Mouse (Mus musculus): ENCODE results near the gene Kcnq4.

The Kcnq4 gene

DNA sequence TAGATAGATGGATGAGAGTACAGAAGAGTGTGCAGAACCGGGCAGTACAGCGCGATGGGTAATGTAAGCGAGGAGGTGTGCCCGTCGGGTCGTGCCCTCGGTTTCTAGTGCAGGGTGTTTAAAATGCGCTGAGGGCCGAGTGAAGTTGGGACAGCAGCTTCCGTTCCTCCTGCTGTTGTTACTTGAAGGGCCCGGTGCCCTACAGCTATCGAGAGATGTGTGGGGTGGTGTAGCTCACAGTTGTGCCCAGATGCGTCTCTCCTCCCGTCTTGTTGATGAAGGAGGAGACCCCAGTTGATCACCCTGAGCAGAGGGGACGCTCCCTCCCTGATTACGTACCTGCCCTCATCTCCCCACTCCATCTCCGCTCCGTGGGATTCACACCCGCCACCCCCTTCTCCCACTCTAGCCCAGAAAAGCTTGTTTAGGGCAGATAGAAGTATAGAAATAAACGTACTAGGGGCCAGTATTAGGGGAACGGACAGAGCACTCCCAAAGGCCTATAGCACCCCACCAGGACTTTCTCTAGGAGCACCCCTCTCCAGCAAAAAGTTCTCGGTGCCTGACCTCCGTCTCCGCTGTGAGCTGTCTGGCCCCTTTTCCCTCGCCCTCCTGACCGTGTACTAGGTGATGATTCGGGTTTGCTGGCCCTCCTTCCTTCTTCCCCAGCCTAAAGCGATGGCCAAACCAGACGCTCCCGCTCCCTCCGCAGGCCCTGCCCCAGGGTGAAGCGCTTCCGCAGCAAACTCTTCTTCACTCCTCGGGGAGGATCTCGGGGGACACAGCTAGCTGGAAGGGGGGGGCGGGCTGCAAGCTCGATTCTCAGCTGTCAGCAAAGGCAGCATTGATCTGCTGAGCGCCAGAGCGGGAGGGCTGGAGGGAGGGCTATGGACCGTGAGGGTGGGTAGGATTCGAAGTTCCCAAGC lies at the start of gene Kcnq4:
Gene Kcnq4 (minus strand): TSS at position 672 of the 926 bp plus-strand sequence.
- ATAC-seq (ENCODE audit: low TSS enrichment): no peak

DNA sequence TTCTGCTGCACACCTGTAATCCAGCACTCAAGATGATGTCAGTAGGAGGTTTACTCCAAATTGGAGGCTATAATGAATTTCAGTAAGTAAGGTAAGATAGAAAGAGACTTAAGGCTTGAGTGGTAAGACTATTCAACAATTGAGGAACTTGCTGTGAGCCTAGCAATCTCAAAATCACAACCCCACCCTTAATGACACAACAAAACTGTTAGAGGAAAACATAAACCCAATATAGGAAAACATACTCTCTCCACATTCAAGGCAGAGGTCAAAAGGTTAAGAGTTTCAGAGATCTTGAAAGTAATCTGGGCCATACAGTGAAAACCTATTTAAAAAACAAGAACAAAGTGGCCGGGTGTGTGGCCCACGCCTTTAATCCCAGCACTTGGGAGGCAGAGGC lies 48.3 kb upstream of the Kcnq4 start:
- ATAC-seq (ENCODE audit: low TSS enrichment): no peak

DNA sequence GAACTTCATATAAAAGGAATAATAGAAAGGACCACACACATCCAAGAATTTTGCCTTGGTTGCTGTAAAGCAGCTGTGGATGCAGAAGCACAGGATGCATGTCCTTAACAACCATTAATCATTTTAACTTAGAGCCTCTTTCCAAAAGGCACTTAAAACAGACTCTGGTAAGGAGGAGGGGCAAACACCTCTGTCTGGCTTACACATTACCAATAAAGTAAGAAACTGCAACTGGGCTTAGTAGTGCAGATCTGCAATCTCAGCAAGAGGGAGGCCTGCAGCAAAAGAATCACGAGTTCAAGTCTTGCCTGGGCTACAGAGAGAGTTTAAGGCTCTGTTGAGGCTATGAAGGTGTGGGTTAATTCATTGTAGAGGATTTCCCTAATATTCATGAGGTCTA lies 47.2 kb upstream of the Kcnq4 start:
- no peak for ATAC-seq (ENCODE audit: low TSS enrichment)

DNA sequence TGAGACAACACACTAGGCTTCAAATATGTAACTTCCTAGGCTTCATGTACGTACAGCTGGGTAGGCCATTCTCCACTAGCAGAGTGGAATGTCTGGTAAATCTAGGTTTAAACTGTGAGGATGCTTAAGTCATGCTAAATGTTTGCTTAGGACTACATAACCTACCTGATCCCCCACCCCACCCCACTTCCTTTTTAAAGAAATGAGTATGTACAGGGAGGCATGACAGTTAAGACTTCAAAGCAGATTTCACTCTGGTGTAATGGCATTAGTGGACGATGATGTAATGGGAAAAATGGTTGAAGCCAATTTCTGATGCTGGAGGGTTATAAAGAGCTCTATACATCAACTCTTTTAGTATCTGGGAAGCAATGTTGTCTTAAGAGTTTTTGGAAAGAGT lies 44.5 kb upstream of the Kcnq4 start:
- ATAC-seq (ENCODE audit: low TSS enrichment): no peak

DNA sequence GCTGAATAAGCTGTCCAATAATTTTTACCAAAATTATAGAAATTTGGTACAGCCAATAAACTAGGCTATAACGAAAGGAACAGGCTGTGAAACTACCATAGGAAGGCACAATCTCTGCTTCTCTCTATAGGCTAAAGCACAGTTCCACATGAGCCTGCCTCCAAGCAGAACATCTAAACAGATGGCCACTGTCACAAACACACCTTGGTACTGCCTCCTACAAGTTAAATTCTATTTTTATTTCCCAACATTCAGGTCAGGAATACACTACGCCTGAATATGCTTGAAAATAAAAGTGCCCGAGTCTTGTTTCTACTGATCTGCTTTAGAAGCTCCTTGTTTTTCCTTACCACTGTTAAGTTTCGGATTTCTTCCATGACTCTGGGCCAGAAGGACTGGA lies 41.6 kb upstream of the Kcnq4 start:
- ATAC-seq (ENCODE audit: low TSS enrichment): peak; percentile 83

DNA sequence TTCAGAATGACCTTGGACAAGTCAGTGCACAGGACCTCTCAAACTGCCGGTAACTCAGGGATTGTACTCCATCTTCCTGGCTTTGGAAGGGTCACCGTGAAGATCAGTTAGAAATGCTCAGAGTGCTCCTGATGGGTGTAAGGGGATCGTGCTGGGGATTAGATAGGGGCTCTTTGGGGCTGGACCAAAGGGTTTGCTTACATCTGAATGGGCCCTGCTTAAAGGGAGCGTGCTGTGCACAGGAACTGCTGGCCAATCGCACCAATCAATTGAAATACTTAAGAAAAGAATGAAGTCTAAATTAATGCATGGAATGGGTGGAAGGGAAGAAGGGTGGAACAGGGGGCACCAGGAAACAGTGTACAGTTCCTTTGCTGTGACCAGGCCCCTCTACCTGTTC lies 7.4 kb upstream of the Kcnq4 start:
- ATAC-seq (ENCODE audit: low TSS enrichment): no peak

DNA sequence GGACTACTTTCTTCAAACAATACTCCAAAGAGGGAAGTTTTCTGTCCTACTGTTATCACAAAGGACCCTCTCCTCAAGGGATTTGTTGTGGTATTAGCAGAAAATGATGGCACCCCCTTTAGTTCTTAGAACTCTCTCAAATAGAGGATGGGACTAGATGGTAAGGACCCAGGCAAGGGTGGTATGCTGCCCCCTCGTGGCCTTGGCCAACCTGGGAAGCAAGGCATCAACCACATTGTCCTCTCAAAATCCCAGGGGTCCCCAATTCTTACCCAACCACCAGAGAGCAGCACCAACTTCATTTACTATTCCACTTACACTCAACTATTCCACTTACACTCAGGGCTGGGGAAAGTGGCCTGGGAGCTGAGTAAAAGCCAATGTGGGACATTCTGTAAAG lies 6.9 kb upstream of the Kcnq4 start:
- 0 out of 2 replicates have a peak, but pooled peaks have one; percentile 69 for ATAC-seq (ENCODE audit: low TSS enrichment)

DNA sequence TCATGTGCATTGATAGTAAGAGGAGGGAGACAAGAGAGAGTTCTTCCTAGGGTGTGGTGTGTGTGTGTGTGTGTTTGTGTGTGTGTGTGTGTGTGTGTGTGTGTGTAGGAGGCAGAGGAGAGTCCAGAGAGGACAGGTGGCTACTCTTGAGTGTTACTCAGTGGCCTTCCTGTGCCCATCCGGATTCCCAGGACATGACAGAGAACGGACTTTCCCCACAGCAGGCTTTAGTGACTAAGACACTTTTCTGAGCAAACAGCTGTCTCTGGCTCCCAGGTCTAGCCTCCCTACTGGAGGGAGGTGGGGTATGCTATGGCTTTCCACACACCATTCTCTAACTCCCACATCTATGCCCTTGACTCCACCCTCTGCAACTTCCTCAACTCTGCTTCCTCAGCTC lies 1.2 kb upstream of the Kcnq4 start:
- no peak for ATAC-seq (ENCODE audit: low TSS enrichment)

DNA sequence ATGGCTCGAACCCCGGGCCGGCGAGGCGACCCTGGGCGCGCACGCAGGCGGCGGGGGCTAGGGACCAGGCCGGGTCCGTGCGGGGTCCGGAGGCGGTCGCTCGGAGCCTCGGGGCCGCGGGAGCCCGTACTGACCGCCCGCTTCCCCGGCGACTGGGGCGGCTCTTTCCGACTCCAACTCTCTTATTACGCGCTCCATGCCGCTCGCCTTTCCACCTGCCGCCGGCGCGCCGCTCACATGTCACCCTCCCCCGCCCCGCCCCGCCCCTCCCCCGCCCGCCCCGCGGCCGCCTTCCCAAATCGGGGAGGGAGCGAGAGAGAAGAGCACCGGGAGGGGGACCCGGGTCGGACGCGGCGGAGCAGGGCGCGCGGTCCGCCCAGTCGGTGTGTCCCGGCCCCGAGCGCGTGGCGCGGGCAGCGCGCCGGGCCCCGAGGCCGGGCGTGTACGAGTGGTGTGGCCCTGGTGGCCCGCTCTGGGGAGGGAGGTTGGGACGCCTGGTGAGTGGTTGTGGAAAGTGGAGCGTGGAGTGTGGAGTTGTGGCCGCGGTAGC lies 1.1 kb downstream of the Kcnq4 start:
- no peak for ATAC-seq (ENCODE audit: low TSS enrichment)

DNA sequence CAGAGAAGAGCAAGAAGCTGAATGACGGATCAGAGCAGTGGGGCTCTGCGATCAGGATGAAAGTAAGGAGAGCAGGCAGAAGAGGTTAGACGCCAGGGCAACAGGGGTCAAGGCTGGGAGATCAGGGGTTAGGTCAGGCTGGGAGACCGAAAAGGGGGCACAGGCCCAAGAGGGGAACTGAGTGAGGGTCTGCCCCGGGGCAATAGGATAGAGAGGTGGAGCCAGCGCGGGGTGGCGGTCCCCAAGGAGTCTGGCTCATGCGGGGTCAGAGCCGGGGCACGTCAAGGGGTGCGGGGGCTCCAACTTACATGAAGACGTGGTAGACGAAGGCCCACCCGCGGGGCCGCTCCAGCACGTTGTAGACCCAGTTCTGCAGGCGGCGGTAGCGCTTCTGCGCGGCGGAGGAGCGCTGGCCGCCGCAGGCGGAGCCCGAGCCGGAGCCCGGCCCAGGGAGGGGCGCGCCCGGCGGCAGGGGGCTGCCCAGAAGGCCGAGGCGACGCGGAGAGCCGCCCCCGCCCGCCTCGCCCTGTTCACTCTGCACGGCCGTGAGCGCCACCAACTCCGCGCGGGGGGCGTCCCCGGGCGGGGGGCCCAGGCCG lies 1.8 kb downstream of the Kcnq4 start:
- ATAC-seq (ENCODE audit: low TSS enrichment): peak; percentile 38; the same call in 1 of the 2 replicates

DNA sequence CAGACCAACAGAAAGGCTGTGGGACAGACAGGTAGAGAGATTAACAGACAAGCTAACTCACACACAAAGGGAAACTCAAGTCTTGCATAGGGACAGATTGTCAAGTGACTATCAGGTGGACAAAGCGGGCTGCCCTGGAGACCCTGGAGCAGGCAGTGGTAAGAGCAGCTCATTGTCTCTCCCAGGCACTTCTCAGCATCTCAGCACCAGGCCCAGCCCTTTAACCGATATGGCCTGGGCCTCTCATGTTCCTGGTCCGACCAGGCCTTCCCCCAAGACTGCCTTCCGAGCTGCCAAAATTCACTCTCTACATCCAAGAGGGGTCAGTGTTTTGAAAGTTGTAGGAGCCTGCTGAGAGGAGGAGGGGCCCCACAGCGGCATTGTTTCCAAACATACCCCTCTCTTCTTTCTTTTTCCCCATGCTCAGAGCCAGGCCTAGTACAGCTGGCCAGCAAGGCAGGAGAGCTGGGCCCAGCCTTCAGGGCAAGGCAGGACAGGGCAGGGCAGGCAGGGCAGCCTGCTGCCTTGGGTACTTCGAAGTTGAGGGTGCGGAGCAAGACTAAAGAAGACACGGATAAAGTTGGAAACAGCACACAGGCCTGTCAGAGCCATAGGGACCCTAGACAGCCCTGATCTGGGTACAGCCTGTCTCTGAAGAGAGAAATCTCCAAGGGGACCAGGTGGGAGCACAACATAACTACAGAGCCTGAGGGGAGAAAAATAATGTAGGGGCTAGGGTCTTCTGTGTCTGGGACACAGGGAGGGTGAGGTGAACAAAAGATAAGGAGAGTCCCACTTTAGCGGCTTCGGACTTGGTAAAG lies 2.5 kb downstream of the Kcnq4 start:
- ATAC-seq (ENCODE audit: low TSS enrichment): no peak

DNA sequence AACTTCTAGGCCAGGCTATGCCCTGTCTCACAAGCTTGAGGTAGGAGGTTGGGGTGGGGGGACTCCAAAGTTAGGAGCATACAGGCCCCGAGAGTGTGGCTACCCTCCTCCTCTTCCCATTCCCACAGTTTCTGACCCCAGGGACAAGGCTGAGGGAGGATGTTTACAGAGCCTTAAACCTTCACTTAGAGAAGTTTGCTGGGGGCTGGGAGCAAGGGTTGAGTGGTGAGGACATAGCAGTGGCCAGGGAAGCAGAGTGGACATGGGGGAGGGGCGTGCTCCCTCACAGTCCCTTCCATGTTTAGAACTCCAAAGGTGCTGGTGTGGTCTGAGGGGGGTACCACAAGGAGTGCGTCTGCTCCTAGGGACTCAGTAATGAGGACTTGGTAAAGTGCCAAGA lies 4.8 kb downstream of the Kcnq4 start:
- ATAC-seq (ENCODE audit: low TSS enrichment): no peak

DNA sequence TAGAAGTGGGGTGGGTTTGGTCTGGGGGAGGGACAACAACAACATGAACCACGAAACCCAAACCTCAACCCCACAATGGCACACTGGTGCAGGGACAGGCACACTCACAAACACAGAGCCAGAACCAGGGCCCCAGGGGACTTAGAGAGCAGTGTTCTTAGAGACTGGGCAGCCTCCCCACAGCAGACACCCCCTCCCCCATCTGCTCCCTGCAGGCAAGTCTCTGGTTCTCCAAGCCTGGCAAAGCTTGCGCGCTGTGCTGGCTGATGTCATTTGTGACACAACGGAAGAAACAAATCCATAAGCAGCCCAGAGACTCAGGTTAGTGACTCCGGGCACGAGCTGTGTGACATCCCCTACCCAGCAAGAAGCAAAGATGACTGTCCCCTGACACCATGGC lies 7.1 kb downstream of the Kcnq4 start:
- no peak for ATAC-seq (ENCODE audit: low TSS enrichment)

DNA sequence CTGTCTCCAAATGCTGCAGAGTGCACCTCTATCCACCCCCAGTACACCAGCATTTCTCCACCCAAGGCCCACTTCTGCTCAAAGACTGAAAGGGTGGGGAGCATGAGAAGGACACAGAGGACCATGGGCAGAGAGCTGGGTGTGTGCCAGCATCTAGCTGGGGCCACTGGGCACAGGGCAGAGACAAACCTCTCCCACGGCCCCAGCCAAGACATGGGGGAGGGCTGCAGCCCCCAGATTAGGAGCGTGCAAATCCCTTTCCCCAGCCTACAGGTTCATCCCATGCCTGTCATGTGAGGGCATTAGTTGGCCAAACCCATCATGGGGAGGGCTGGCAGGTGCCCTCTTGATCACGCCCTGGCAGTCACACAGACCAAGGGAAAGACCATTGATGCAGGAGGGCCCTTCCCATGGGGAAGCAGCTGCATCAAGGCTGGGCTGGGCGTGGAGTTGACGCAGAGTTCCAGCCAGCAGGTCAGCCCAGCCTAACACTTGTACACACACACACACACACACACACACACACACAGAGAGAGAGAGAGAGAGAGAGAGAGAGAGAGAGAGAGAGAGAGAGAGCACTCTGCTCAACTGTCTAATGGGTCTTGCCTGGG lies 14.3 kb downstream of the Kcnq4 start:
- no peak for ATAC-seq (ENCODE audit: low TSS enrichment)

DNA sequence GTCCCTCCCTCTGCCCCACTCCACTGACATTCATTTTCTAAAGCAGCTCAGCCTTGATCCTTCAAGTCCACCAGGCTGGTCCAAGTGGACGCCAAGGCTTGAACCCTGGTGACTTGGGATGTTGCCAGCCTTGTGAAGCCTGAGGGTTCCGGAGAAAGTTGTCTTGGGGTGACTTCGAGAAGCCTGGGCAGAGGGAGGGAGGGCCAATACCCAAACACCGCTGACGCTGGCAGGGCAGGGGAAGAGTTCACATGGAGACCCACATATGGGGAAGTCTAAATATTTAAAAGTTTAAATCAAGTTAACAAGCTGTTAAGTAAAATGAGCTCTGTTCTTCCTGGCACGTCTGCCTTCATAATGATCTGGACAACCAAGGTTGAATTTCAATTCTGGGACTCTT lies 15.7 kb downstream of the Kcnq4 start:
- no peak for ATAC-seq (ENCODE audit: low TSS enrichment)

DNA sequence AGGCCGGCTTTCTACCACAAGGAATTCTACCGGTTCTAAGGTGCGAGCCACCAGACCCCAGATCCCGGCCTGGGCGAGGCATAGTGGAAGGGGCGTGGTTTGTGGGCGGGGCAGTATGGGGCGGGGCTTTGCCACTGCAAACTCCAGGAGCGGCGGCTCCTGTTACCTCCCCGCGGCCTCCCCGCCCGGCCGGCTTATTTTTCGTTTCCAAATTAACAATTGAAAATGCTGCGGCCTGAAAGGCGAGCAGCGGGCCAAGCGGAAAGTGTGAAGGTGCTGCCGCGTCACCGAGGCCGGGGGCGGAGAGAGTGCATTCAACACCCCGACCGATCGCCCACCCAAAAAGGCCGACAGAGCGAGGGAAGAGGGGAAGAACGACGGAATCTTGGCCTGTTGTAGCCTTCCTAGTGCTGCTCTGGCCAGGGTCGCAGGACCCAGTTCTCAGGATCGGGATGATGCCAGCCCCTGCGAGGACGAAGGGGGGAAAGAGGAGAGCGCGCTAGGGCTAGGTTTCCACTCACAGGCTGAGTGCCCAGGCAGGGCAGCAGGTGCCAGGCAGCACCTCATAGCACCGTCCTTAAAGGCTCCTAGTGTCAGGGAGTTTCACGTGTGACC lies 17.3 kb downstream of the Kcnq4 start:
- peak; percentile 47 for ATAC-seq (ENCODE audit: low TSS enrichment)

DNA sequence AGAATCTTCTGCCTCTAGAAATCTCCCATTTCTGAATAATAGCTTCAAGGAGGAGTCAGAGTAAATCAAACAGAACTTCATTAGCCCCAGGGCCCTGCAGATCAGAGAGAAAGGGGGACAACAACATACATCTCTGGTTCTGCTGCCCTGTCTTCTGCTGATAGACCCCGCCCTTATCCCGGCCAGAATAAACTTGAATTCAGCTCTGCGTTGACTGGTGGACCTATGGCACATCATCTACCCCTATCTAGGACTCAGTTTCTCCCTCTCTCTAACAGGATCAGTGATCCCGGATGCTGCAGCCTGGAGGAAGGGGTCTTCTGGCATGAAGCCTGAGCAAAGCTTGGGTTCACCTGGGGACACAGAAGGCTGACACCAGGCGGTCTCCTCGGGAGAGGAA lies 17.8 kb downstream of the Kcnq4 start:
- ATAC-seq (ENCODE audit: low TSS enrichment): 0 out of 2 replicates have a peak, but pooled peaks have one; percentile 1

DNA sequence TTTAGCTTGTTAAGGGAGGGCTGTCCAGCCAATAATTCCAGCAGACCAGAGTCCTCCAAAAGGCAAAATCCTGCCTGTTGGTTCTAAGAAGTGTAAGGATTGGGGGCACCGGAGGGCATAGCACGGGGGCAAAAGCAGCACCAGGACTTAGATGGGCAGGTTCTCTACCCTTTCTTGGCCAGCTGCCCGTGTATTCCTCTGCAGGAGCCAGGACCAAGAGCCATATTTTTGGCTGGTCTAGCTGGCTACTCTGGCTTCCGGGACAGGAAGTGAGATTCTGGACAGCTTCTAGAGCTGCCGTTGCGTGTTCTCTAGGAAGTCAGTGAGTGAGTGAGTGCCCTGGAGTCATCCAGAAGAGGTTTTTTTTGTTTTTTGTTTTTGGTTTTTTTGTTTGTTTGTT lies 18.3 kb downstream of the Kcnq4 start:
- ATAC-seq (ENCODE audit: low TSS enrichment): no peak

DNA sequence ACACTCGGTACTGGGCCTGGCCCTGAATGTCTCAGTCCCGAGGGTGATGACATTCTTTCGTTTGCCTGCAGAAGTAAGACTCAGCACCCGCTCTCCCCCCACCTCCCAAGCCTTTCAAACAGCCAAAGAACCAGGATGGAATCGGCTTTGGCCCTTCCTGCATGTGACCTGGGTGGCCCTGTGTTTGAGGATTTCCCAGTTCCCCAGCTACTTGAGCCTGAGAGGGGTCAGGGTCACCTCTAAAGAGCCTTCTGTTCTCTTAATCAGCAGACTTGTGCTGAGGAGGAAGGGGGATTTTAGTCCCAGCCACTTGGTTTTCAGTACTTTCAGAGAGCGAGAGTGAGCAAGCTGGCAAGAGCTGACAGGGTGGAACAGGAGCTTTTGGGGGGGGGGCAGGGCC lies 19.0 kb downstream of the Kcnq4 start:
- no peak for ATAC-seq (ENCODE audit: low TSS enrichment)

DNA sequence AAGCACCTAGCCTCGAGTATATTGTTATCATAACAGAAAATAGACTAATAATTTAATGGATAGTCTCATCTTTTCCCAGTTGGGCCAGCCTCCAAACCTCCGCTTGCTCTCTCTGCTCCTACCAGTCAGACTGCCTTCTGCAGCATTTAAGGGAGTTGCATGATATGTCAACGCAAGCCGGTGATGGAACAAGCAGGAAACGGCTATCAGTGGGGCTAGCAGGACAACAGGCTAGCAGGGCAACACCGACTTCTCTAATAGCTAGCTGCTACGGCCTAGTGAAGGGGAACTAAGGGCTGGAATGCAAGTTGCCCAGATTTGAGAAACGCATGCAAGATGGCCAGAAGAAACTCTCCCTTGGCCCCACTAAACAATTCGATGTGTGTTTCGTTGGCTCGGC lies 20.6 kb downstream of the Kcnq4 start:
- ATAC-seq (ENCODE audit: low TSS enrichment): no peak

DNA sequence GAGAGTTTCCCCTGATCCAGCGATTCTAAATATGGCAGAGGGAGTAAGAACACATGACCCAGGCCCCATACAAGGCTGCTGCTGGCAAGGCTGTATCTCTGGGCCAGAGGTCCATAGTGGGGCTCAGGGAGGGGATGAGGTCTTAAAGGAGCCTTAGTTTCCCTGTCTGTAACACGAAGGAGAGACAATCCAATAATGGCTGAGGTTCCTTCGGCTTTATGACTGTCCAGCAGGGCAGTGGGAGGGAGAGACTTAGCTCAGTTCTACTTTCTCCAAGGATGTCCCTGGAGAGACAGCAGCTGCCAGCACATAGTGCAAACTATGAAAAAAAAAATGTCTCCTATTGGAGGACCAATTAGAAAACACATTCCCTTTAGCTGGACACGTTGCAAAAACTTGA lies 22.2 kb downstream of the Kcnq4 start:
- peak; percentile 33 for ATAC-seq (ENCODE audit: low TSS enrichment)

Measured in frontal cortex, adult (tissue).